Mouse (Mus musculus) neural tube, embryonic 14.5 days (tissue): ENCODE measurements around the gene Evl. TPM values are rescaled to one million over a fixed set of nuclear protein-coding genes. Genes with fewer than 3 reads are reported as not detected.

Experiments
- ATAC-seq: fragments of 200-750 bp; cut with Nextera tagmentation; 2 replicates; pipeline ENCODE4 v1.8.0; 2017; ENCODE audit warnings: low read depth, mild to moderate bottlenecking, moderate TSS enrichment, moderate library complexity
- H3K27ac ChIP-seq: fragments of 300-500 bp; sonication (generic); 2 replicates; pipeline ENCODE4 v1.5.1; 2014; ENCODE audit warnings: low read depth, mild to moderate bottlenecking, control low read depth, low read length, moderate library complexity, mixed read lengths
- H3K27me3 ChIP-seq: fragments of 300-500 bp; sonication (generic); 2 replicates; pipeline ENCODE4 v1.6.1; 2014; ENCODE audit warnings: low read length; ENCODE audit not compliant: control insufficient read depth, insufficient read depth
- H3K36me3 ChIP-seq: fragments of 300-500 bp; sonication (generic); 2 replicates; pipeline ENCODE4 v1.6.1; 2014; ENCODE audit warnings: low read length, mixed read lengths; ENCODE audit not compliant: control insufficient read depth, insufficient read depth
- H3K4me1 ChIP-seq: fragments of 300-500 bp; sonication (generic); 2 replicates; pipeline ENCODE4 v1.6.1; 2014; ENCODE audit warnings: low read length; ENCODE audit not compliant: control insufficient read depth, insufficient read depth
- H3K4me2 ChIP-seq: fragments of 300-500 bp; sonication (generic); 2 replicates; pipeline ENCODE4 v1.6.1; 2014; ENCODE audit warnings: mild to moderate bottlenecking, low read depth, low read length, control low read depth
- H3K4me3 ChIP-seq: fragments of 300-500 bp; sonication (generic); 2 replicates; pipeline ENCODE4 v1.5.1; 2014; ENCODE audit warnings: low read depth, low read length, control low read depth, mixed read lengths
- H3K9ac ChIP-seq: fragments of 300-500 bp; sonication (generic); replicated peaks from 2 replicates; pipeline ENCODE4 v1.6.1; 2014; ENCODE audit warnings: low read depth, mild to moderate bottlenecking, control low read depth, low read length, mixed read lengths
- H3K9me3 ChIP-seq: fragments of 300-500 bp; sonication (generic); 2 replicates; pipeline ENCODE4 v1.6.1; 2016; ENCODE audit warnings: low read length; ENCODE audit not compliant: control insufficient read depth
- WGBS: fragments of 180-500 bp; shearing (Covaris S2); extraction: QIAGEN DNeasy Blood & Tissue Kit; methylation state at CpG from one replicate; pipeline ENCODE4 v1.1.7; 2014; 5-methylcytosine and 5-hydroxymethylcytosine counted together
- polyA plus RNA-seq: library from polyadenylated mRNA; unstranded; fragments of >200 nt; fragmentation: Nextera tagmentation; extraction: Ambion mirVana; gene quantifications from 2 replicates; pipeline ENCODE4 v1.2.1, GENCODE M21; 2014

Gene Evl
- polyA plus RNA-seq, 1 experiment from 2014 or later: 265 TPM

DNA sequence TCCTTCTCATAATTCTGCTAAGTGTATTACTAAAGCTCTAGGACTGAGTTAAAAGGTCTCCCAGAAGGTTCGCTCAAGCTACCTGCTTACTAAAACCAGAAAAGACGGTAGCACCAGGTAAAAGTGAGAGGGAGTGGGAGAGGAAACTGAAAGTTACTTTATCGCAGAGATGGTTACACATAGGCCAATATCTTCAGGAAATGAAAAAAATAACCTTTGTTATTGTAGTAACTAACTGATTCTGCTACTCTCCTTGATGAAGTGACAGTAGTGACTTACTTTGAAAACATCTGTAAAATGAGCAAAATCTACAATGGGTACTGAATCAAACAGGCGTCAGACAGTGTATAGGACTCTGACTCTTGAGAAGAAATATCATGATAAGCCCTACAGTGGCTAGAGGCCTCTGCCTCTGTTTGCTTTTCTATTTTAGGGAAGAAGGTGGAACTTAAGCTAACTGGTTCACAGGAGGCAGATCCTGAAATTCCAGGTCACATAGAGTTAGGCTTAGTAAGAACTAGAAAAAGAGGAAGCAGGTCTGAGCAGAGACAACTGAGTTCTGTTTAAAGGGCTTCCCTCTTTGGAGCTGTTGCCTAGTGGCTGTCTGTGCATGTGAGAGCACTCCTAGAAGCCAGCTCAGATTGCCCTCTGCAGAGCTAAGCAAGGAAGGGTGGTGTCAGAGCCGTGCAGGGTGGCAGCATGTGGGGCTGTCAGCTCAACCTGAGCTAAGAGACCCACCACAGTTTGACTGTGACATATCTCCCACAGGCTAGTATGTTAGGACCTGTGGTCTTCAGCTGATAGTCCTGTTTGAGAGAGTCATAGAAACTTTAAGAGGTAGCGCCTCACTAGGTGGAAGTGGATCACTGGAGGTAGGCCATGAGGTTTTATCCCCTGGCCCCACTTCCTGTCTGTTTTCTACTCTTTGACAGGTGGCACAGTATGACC is 76.5 kb downstream of the Evl start:
- no peak for ATAC-seq
- Histone ChIP-seq H3K9me3 (no peaks in the 10 kb centered on the region), H3K27me3 (no peaks in the 10 kb centered on the region), H3K4me1 (no peaks in the 10 kb centered on the region), H3K4me3 (no peak overlapping the region), H3K4me2 (no peak overlapping the region), H3K9ac (no peak overlapping the region), H3K36me3 (no peaks in the 10 kb centered on the region), H3K27ac (no peak overlapping the region)
- WGBS: 93% methylated on average over 6 of the region's 6 CpGs

DNA sequence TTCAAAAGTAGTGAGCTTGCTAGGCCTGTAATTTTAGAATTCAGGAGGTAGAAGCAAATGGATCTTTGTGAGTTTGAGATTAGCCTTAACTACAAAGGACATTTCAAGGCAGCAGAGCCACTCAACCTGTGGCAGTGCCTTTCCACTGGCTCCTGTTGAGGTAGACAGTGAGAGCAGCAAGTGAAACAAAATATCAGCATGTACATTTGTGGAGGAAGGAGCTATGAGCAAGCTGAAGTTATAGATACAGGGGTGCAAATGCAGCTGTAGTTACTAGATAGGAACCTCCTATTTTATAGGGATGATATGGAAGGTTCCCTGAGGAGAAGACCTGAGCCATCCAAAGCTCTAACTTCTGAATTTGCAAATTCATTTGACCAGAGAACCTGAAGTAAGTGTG is 78.0 kb downstream of the Evl start:
- Histone ChIP-seq H3K4me1 (no peaks in the 10 kb centered on the region), H3K4me3 (no peak overlapping the region), H3K9me3 (no peaks in the 10 kb centered on the region), H3K9ac (no peak overlapping the region), H3K27me3 (no peaks in the 10 kb centered on the region), H3K36me3 (no peaks in the 10 kb centered on the region), H3K27ac (no peak overlapping the region), H3K4me2 (no peak overlapping the region)
- no peak for ATAC-seq

DNA sequence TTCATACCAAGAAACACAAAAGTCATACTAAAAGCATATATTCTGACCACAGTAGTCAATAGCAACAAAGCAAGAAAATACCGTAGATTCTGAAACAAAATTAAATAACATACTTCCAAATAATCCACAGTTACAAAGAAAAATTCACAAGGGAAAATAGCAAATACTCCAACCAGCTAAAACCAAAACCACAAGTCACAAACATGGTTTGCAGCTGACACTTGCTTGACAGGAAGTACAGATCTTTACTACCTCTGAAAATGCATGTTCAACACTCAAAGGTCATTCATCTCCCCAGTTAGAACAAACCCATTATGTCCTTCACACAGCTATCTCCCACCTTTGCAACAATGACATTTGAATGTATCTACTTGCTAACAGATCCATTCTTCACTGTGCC is 79.5 kb downstream of the Evl start:
- H3K27me3 ChIP-seq: no peaks in the 10 kb centered on the region
- WGBS: 94% methylated on average over 1 of the region's 1 CpGs
- no peaks in the 10 kb centered on the region for H3K9me3 ChIP-seq
- H3K27ac ChIP-seq: no peak overlapping the region
- no peak overlapping the region for H3K9ac ChIP-seq
- no peak for ATAC-seq
- no peak overlapping the region for H3K4me2 ChIP-seq
- H3K4me3 ChIP-seq: no peak overlapping the region
- H3K4me1 ChIP-seq: no peaks in the 10 kb centered on the region; the same call in 1 of the 2 replicates
- H3K36me3 ChIP-seq: no peaks in the 10 kb centered on the region

DNA sequence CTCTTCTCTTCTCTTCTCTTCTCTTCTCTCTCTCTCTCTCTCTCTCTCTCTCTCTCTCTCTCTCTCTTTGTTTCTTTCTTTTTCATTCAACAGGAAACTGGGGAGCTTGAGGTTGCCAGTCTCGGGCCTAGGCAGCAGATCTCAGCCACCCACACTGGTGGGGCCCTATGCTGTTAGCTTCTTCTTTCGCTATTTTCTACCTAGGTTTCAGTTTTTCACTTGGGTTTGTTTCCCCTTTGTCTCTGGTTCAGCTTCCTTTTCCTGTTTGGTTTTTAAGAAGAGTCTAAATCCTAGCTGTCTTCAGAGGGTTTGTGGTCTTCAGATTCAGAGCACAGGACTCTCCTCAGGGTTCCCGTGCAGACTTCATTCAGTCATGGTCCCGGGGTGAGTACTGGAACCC is 81.0 kb downstream of the Evl start:
- no peak for ATAC-seq
- Histone ChIP-seq H3K4me3 (no peak overlapping the region), H3K9me3 (no peaks in the 10 kb centered on the region), H3K36me3 (no peaks in the 10 kb centered on the region), H3K4me1 (no peaks in the 10 kb centered on the region; the same call in 1 of the 2 replicates), H3K4me2 (no peak overlapping the region), H3K9ac (no peak overlapping the region), H3K27me3 (no peaks in the 10 kb centered on the region), H3K27ac (no peak overlapping the region)
- WGBS: 95% methylated on average over 4 of the region's 4 CpGs

DNA sequence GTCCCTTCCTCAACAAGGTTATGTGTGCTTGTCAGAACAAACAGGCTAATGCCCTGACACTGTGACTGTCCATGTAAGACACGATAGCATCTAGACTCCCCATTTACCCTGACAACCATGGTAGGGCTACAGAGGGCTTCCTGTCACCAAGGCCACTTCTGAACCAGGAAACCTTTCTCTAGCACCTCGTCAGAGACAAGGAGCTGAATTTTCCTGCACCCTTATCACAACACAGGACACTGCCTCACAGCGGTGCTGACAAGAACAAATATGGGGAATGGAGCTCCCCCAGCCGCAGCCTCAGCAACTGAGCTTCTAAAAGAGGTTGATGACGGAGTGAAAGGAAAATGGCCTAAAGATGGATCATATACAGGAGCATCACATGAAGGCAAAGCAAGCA is 82.9 kb downstream of the Evl start:
- H3K27ac ChIP-seq: no peak overlapping the region
- no peak overlapping the region for H3K9ac ChIP-seq
- no peaks in the 10 kb centered on the region for H3K36me3 ChIP-seq
- H3K27me3 ChIP-seq: no peaks in the 10 kb centered on the region
- no peaks in the 10 kb centered on the region for H3K9me3 ChIP-seq
- H3K4me2 ChIP-seq: no peak overlapping the region
- ATAC-seq: no peak
- H3K4me3 ChIP-seq: no peak overlapping the region
- WGBS: 80% methylated on average over 5 of the region's 5 CpGs
- no peaks in the 10 kb centered on the region; the same call in 1 of the 2 replicates for H3K4me1 ChIP-seq

DNA sequence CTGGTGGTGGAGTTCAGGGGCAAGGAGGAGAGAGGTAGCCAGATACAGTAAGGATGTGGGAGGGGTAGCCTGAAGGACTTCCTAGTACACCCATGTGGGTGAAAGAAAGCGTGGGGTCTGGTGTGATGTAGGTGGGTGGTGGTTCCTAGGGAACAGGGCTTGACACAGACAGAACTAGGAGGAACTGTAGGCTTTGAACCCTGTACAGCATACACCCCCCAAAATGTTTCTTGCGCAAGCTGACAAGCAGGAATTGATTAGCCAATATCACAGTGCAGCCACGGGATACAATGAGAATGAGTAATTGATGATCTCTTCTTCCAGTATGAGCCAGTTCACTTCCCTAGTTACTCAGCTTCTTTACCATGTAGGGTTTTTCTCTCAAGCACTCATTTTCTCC is 84.6 kb downstream of the Evl start:
- WGBS: 86% methylated on average over 3 of the region's 3 CpGs
- Histone ChIP-seq H3K4me2 (no peak overlapping the region), H3K9me3 (no peaks in the 10 kb centered on the region), H3K27ac (no peak overlapping the region), H3K9ac (no peak overlapping the region), H3K27me3 (no peaks in the 10 kb centered on the region), H3K36me3 (no peaks in the 10 kb centered on the region), H3K4me1 (no peaks in the 10 kb centered on the region; the same call in 1 of the 2 replicates), H3K4me3 (no peak overlapping the region)
- no peak for ATAC-seq

DNA sequence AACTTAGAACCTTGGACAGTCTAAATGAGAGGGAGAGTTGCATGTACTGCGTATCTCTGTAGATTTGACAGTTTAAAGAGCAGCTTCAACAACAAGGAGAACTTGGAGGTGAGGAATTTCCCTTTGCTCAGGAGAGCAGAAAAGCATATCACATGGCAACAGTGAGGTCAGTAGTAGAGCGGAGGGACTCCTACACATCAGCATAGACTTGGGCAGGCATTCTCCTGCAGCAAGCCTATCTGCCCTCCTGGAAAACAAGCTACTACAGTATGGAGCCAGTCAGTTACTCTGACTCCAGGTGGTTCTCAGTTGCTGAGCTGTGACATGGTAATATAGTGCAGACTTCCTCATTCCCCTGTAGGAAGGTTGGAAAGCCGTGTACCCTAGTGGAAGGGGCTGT is 87.5 kb downstream of the Evl start:
- Histone ChIP-seq H3K9me3 (no peaks in the 10 kb centered on the region), H3K36me3 (no peaks in the 10 kb centered on the region), H3K9ac (no peak overlapping the region), H3K4me2 (no peak overlapping the region), H3K27me3 (no peaks in the 10 kb centered on the region), H3K4me1 (no peaks in the 10 kb centered on the region; the same call in 1 of the 2 replicates), H3K4me3 (no peak overlapping the region), H3K27ac (no peak overlapping the region)
- no peak for ATAC-seq
- 98% methylated on average over 3 of the region's 3 CpGs for WGBS

DNA sequence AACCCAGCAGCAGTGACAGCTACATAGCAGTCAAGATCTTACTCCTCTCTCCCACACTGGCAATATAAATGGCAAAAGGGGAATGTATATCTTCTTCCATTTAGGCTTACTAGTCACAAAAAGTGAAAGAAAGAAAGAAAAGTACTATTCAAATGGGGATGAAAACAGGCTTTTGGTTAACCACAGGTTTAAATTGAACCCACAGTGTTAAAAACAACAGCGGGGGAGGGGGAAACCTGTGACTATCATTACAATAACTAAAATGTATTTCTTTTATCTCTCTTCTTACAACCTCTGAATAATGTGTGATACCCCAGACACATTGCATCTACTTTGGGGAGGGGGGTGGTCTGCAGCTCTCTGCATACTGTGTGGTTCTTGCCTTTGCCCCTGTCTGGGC is 91.7 kb downstream of the Evl start:
- WGBS: 96% methylated on average over 1 of the region's 1 CpGs
- peaks cover 25% of the 10 kb centered on the region; the same call in 1 of the 2 replicates for H3K36me3 ChIP-seq

DNA sequence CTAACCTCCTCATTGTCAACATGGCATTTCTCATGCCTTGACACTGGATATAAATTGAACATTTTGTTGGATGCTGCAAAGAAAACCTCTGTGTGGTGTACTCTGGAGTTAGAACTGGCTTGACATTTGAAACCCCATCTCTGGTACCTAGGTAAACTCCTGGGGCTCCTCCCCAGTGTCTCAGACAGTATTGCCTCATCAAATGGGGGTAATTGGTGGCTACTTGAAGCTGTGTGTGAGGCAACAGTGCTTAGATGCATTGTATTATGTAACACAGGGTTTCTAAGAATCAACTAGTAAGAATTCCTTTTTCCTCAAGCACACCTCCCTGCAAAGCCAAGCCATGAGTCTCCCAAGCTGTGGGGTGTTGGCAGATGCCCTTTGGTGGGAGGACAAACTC is 93.3 kb downstream of the Evl start:
- H3K4me2 ChIP-seq: no peak overlapping the region
- H3K9me3 ChIP-seq: no peaks in the 10 kb centered on the region
- H3K27me3 ChIP-seq: no peaks in the 10 kb centered on the region
- H3K4me3 ChIP-seq: no peak overlapping the region
- no peaks in the 10 kb centered on the region for H3K4me1 ChIP-seq
- H3K27ac ChIP-seq: no peak overlapping the region
- H3K9ac ChIP-seq: no peak overlapping the region
- ATAC-seq: no peak
- peaks cover 31% of the 10 kb centered on the region; the same call in 1 of the 2 replicates for H3K36me3 ChIP-seq

More for the DNA sequence above, 91.7 kb downstream of the Evl start:
- no peak for ATAC-seq
- no peak overlapping the region for H3K4me2 ChIP-seq
- no peak overlapping the region for H3K9ac ChIP-seq
- no peaks in the 10 kb centered on the region for H3K4me1 ChIP-seq
- no peak overlapping the region for H3K27ac ChIP-seq
- H3K27me3 ChIP-seq: no peaks in the 10 kb centered on the region
- no peak overlapping the region for H3K4me3 ChIP-seq
- no peaks in the 10 kb centered on the region for H3K9me3 ChIP-seq
